Mouse (Mus musculus): ENCODE results near the gene Chd3. TPM values are rescaled to one million over a fixed set of nuclear protein-coding genes. Genes with fewer than 3 reads are reported as not detected.
A peak's percentile ranks its signal among the peaks of the same experiment; 100 is the strongest.

Chd3 gene
- total and polyA plus RNA-seq, 3 experiments: 71.0 to 183 (median 120) TPM

GRCm38 (mm10) chr11:69366855-69367615 is 2.2 kb downstream of the Chd3 start:
- H3K27me3 ChIP-seq (ENCODE audit: insufficient read depth, low read length): no peaks in the 10 kb centered on the region
- no peak for TF ChIP-seq CTCF (IDR thresholded peaks at IDR 0.05; ENCODE audit: low read depth, low read length)
- TF ChIP-seq TAL1 (conservative IDR thresholded peaks at IDR 0.05; ENCODE audit: low read depth, low read length): no peak
- no peak for TF ChIP-seq GATA1 (IDR thresholded peaks at IDR 0.05; ENCODE audit: borderline replicate concordance, low read length)
- no peak for TF ChIP-seq POLR2AphosphoS5 (IDR thresholded peaks at IDR 0.05; ENCODE audit: insufficient replicate concordance, low read depth, low read length)
- TF ChIP-seq GATA2 (IDR thresholded peaks at IDR 0.05; ENCODE audit: borderline replicate concordance, low read depth, low read length): no peak
- H3K4me3 ChIP-seq (ENCODE audit: low read depth, low read length): peak overlapping the region; percentile 84
- H3K36me3 ChIP-seq (replicated peaks): peaks cover 49% of the 10 kb centered on the region
- DNase-seq (ENCODE audit: low spot score) (peak; percentile 15), ATAC-seq (ENCODE audit: extremely low read depth, insufficient number of reproducible peaks, low FRiP score, poor library complexity, severe bottlenecking) (no peak)
- H3K4me1 ChIP-seq (ENCODE audit: insufficient read depth, low read depth, low read length): peaks cover 55% of the 10 kb centered on the region
- no peaks in the 10 kb centered on the region for H3K9me3 ChIP-seq (replicated peaks)

GRCm38 (mm10) chr11:69366157-69366854 is 2.9 kb downstream of the Chd3 start:
- peak; percentile 80 for ATAC-seq (ENCODE audit: extremely low read depth, insufficient number of reproducible peaks, low FRiP score, poor library complexity, severe bottlenecking)
- H3K4me1 ChIP-seq (ENCODE audit: insufficient read depth, low read depth, low read length): peaks cover 48% of the 10 kb centered on the region

GRCm38 (mm10) chr11:69365722-69366121 is 3.5 kb downstream of the Chd3 start:
- Histone ChIP-seq H3K27me3 (ENCODE audit: insufficient read depth, low read length) (no peaks in the 10 kb centered on the region), H3K4me3 (ENCODE audit: low read depth, low read length) (peak overlapping the region; percentile 70), H3K4me1 (ENCODE audit: insufficient read depth, low read depth, low read length) (peaks cover 42% of the 10 kb centered on the region), H3K9me3 (replicated peaks) (no peaks in the 10 kb centered on the region), H3K36me3 (replicated peaks) (peaks cover 52% of the 10 kb centered on the region)
- ATAC-seq (ENCODE audit: extremely low read depth, insufficient number of reproducible peaks, low FRiP score, poor library complexity, severe bottlenecking) (no peak), DNase-seq (ENCODE audit: low spot score) (no peak)
- TF ChIP-seq POLR2AphosphoS5 (IDR thresholded peaks at IDR 0.05; ENCODE audit: insufficient replicate concordance, low read depth, low read length) (no peak), TAL1 (conservative IDR thresholded peaks at IDR 0.05; ENCODE audit: low read depth, low read length) (no peak), CTCF (IDR thresholded peaks at IDR 0.05; ENCODE audit: low read depth, low read length) (no peak), GATA1 (IDR thresholded peaks at IDR 0.05; ENCODE audit: borderline replicate concordance, low read length) (no peak)

More at GRCm38 (mm10) chr11:69366157-69366854, 2.9 kb downstream of the Chd3 start:
- DNase-seq (ENCODE audit: low spot score): peak; percentile 88
- Histone ChIP-seq H3K27me3 (ENCODE audit: insufficient read depth, low read length) (no peaks in the 10 kb centered on the region), H3K36me3 (replicated peaks) (peaks cover 49% of the 10 kb centered on the region), H3K4me3 (ENCODE audit: low read depth, low read length) (peak overlapping the region; percentile 70), H3K9me3 (replicated peaks) (no peaks in the 10 kb centered on the region)
- TF ChIP-seq POLR2AphosphoS5 (IDR thresholded peaks at IDR 0.05; ENCODE audit: insufficient replicate concordance, low read depth, low read length): no peak
- TF ChIP-seq TAL1 (conservative IDR thresholded peaks at IDR 0.05; ENCODE audit: low read depth, low read length): no peak
- TF ChIP-seq GATA2 (IDR thresholded peaks at IDR 0.05; ENCODE audit: borderline replicate concordance, low read depth, low read length): no peak
- TF ChIP-seq GATA1 (IDR thresholded peaks at IDR 0.05; ENCODE audit: borderline replicate concordance, low read length): no peak

GRCm38 (mm10) chr11:69364910-69365309 is 4.3 kb downstream of the Chd3 start:
- Histone ChIP-seq H3K36me3 (replicated peaks) (peaks cover 60% of the 10 kb centered on the region), H3K4me1 (ENCODE audit: insufficient read depth, low read depth, low read length) (peaks cover 39% of the 10 kb centered on the region), H3K4me3 (ENCODE audit: low read depth, low read length) (no peak overlapping the region), H3K9me3 (replicated peaks) (no peaks in the 10 kb centered on the region), H3K27me3 (ENCODE audit: insufficient read depth, low read length) (no peaks in the 10 kb centered on the region)
- peak; percentile 45 for DNase-seq (ENCODE audit: low spot score)
- TF ChIP-seq POLR2AphosphoS5 (IDR thresholded peaks at IDR 0.05; ENCODE audit: insufficient replicate concordance, low read depth, low read length) (no peak), CTCF (IDR thresholded peaks at IDR 0.05; ENCODE audit: low read depth, low read length) (no peak), TAL1 (conservative IDR thresholded peaks at IDR 0.05; ENCODE audit: low read depth, low read length) (no peak), GATA1 (IDR thresholded peaks at IDR 0.05; ENCODE audit: borderline replicate concordance, low read length) (no peak), GATA2 (IDR thresholded peaks at IDR 0.05; ENCODE audit: borderline replicate concordance, low read depth, low read length) (no peak)
- ATAC-seq (ENCODE audit: extremely low read depth, insufficient number of reproducible peaks, low FRiP score, poor library complexity, severe bottlenecking): no peak

- ATAC-seq (ENCODE audit: extremely low read depth, insufficient number of reproducible peaks, low FRiP score, poor library complexity, severe bottlenecking) (no peak), DNase-seq (ENCODE audit: low spot score) (no peak)
- Histone ChIP-seq H3K4me1 (ENCODE audit: insufficient read depth, low read depth, low read length) (peaks cover 39% of the 10 kb centered on the region), H3K27me3 (ENCODE audit: insufficient read depth, low read length) (no peaks in the 10 kb centered on the region), H3K9me3 (replicated peaks) (no peaks in the 10 kb centered on the region), H3K36me3 (replicated peaks) (peaks cover 66% of the 10 kb centered on the region), H3K4me3 (ENCODE audit: low read depth, low read length) (no peak overlapping the region)
- TF ChIP-seq TAL1 (conservative IDR thresholded peaks at IDR 0.05; ENCODE audit: low read depth, low read length) (no peak), POLR2AphosphoS5 (IDR thresholded peaks at IDR 0.05; ENCODE audit: insufficient replicate concordance, low read depth, low read length) (no peak), CTCF (IDR thresholded peaks at IDR 0.05; ENCODE audit: low read depth, low read length) (no peak), GATA2 (IDR thresholded peaks at IDR 0.05; ENCODE audit: borderline replicate concordance, low read depth, low read length) (no peak), GATA1 (IDR thresholded peaks at IDR 0.05; ENCODE audit: borderline replicate concordance, low read length) (no peak)
These were observed 4.8 kb downstream of the Chd3 start for GRCm38 (mm10) chr11:69364376-69364775.

GRCm38 (mm10) chr11:69362479-69362878 is 6.7 kb downstream of the Chd3 start:
- Histone ChIP-seq H3K9me3 (replicated peaks) (no peaks in the 10 kb centered on the region), H3K4me3 (ENCODE audit: low read depth, low read length) (no peak overlapping the region), H3K27me3 (ENCODE audit: insufficient read depth, low read length) (no peaks in the 10 kb centered on the region), H3K4me1 (ENCODE audit: insufficient read depth, low read depth, low read length) (peaks cover 32% of the 10 kb centered on the region), H3K36me3 (replicated peaks) (peaks cover 84% of the 10 kb centered on the region)
- TF ChIP-seq GATA2 (IDR thresholded peaks at IDR 0.05; ENCODE audit: borderline replicate concordance, low read depth, low read length): no peak
- TF ChIP-seq TAL1 (conservative IDR thresholded peaks at IDR 0.05; ENCODE audit: low read depth, low read length): no peak
- no peak for TF ChIP-seq POLR2AphosphoS5 (IDR thresholded peaks at IDR 0.05; ENCODE audit: insufficient replicate concordance, low read depth, low read length)
- no peak for TF ChIP-seq GATA1 (IDR thresholded peaks at IDR 0.05; ENCODE audit: borderline replicate concordance, low read length)
- DNase-seq (ENCODE audit: low spot score) (no peak), ATAC-seq (ENCODE audit: extremely low read depth, insufficient number of reproducible peaks, low FRiP score, poor library complexity, severe bottlenecking) (no peak)
